Mouse (Mus musculus): Measurements from ENCODE around the gene Olfr1110. TPM values are rescaled to one million over a fixed set of nuclear protein-coding genes. Genes with fewer than 3 reads are reported as not detected.

Olfr1110 gene
- not detected in 2 replicates for polyA plus RNA-seq (2012)

- TF ChIP-seq GATA1 (IDR thresholded peaks at IDR 0.05; ENCODE audit: low read length) = no peak
Measured at GRCm38 (mm10) chr2:87140200-87140599, at the start of gene Olfr1110. Gene Olfr1110 (minus strand): TSS chr2:87140300.

DNA sequence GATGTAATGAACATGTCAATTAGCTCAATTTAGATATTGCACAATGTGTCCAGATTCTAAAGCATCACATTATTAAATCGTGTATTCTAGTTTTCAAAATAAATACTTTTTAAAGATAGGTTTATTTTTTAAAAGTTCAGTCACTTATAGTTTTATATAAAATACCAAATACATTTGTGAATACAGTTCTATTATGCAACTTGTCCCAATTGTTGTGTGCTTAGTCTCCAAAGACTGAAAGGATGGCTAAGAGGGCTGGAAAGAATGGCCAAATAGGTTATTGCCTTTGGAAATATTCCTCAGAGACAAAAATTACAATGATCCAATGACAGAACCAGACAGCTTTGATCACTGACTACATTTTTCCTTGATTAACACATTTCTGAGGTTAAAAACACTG is 47.4 kb upstream of the Olfr1110 start, which contains the start of gene Olfr1112:
Gene Olfr1112, plus strand, starts transcription at position 301 of the 400 bp plus-strand sequence.
- TF ChIP-seq GATA1 (IDR thresholded peaks at IDR 0.05; ENCODE audit: low read length) = no peak

GRCm38 (mm10) chr2:87152524-87152923 is 12.4 kb upstream of the Olfr1110 start, which contains the start of gene Olfr1111:
Gene Olfr1111 (minus strand): TSS chr2:87152624.
- TF ChIP-seq GATA1 (IDR thresholded peaks at IDR 0.05; ENCODE audit: low read length) = no peak

DNA sequence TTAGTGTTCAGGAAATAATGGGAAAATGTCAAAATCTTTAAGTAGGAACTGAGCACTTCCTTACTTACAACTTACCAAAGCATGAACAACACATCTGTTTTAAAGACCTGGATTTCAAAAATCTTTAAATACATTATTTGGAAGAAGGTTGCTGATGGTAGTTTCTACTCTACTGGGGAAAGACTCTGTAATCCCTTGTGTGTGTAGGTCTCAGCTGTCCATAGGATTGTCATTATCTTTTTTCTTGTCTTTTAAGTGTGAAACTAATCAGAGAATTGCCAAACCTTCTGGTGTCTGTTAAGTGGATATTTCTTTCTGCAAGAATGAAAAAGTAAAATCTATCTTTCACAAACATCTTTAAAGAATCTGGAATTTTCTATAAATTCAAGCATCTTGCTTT is 25.6 kb downstream of the Olfr1110 start, which contains the start of gene Olfr259:
Gene Olfr259, minus strand, starts transcription at position 101 of the 400 bp plus-strand sequence.
- no peak for TF ChIP-seq GATA1 (IDR thresholded peaks at IDR 0.05; ENCODE audit: low read length)

GRCm38 (mm10) chr2:87095908-87096307 is 44.2 kb downstream of the Olfr1110 start, which contains the start of gene Olfr1109:
Gene Olfr1109 (minus strand): TSS chr2:87096008.
- TF ChIP-seq GATA1 (IDR thresholded peaks at IDR 0.05; ENCODE audit: low read length) = no peak

Other genes starting within 250 kb of the Olfr1110 start
- not detected in 2 replicates for gene Olfr1097, start 248.1 kb downstream of the Olfr1110 start, polyA plus RNA-seq (2012)
- not detected in 2 replicates for gene Olfr1098, start 215.8 kb downstream of the Olfr1110 start, polyA plus RNA-seq (2012)
- gene Olfr1099, start 179.6 kb downstream of the Olfr1110 start, polyA plus RNA-seq (2012) = not detected in 2 replicates
- not detected in 2 replicates for gene Olfr1100, start 160.3 kb downstream of the Olfr1110 start, polyA plus RNA-seq (2012)
- gene Olfr1101, start 149.1 kb downstream of the Olfr1110 start, polyA plus RNA-seq (2012) = not detected in 2 replicates
- not detected in 2 replicates for gene Olfr1102, start 141.9 kb downstream of the Olfr1110 start, polyA plus RNA-seq (2012)
- gene Olfr1104, start 113.2 kb downstream of the Olfr1110 start, polyA plus RNA-seq (2012) = not detected in 2 replicates
- gene Olfr1105, start 103.8 kb downstream of the Olfr1110 start, polyA plus RNA-seq (2012) = not detected in 2 replicates
- not detected in 2 replicates for gene Olfr1106, start 88.0 kb downstream of the Olfr1110 start, polyA plus RNA-seq (2012)
- not detected in 2 replicates for gene Olfr1107, start 64.5 kb downstream of the Olfr1110 start, polyA plus RNA-seq (2012)
- gene Olfr1109, start 44.3 kb downstream of the Olfr1110 start, polyA plus RNA-seq (2012) = not detected in 2 replicates
- not detected in 2 replicates for gene Olfr259, start 25.7 kb downstream of the Olfr1110 start, polyA plus RNA-seq (2012)
- not detected in 2 replicates for gene Olfr1111, start 12.3 kb upstream of the Olfr1110 start, polyA plus RNA-seq (2012)
- not detected in 2 replicates for gene Olfr1112, start 47.5 kb upstream of the Olfr1110 start, polyA plus RNA-seq (2012)
- gene Olfr1113, start 68.7 kb upstream of the Olfr1110 start, polyA plus RNA-seq (2012) = not detected in 2 replicates
- not detected in 2 replicates for gene Olfr1115, start 107.7 kb upstream of the Olfr1110 start, polyA plus RNA-seq (2012)
- not detected in 2 replicates for gene Olfr1116, start 127.2 kb upstream of the Olfr1110 start, polyA plus RNA-seq (2012)
- gene Olfr1118, start 167.3 kb upstream of the Olfr1110 start, polyA plus RNA-seq (2012) = not detected in 2 replicates
- gene Olfr1120, start 214.5 kb upstream of the Olfr1110 start, polyA plus RNA-seq (2012) = not detected in 2 replicates
- gene Olfr1121, start 229.6 kb upstream of the Olfr1110 start, polyA plus RNA-seq (2012) = not detected in 2 replicates
- not detected in 2 replicates for gene Olfr1122, start 245.5 kb upstream of the Olfr1110 start, polyA plus RNA-seq (2012)